Mouse (Mus musculus) heart, postnatal 10 days (tissue): ENCODE measurements around the gene Lrig2. TPM values are rescaled to one million over a fixed set of nuclear protein-coding genes. Genes with fewer than 3 reads are reported as not detected.
"Not testable (repeated sequence)": the region's sequence is repeated elsewhere in the genome, so short reads cannot be mapped to it uniquely, and the experiment has no call there.

Experiments
- DNase-seq, 2 experiments: peaks; one replicate each; pipeline ENCODE4 v3.0.0; 2021
- intact Hi-C: fragments of 180-260 bp; cut with DNase I; formaldehyde crosslinking; loops from one replicate; pipeline ENCODE4 v1.15.1; 2025
- total RNA-seq, 2 experiments: library from RNA; stranded (reverse); gene quantifications; 2 replicates each; pipeline ENCODE4 v1.2.3; 2021

The Lrig2 gene
- total RNA-seq, 2 experiments from 2014 or later = 14.2 TPM

DNA sequence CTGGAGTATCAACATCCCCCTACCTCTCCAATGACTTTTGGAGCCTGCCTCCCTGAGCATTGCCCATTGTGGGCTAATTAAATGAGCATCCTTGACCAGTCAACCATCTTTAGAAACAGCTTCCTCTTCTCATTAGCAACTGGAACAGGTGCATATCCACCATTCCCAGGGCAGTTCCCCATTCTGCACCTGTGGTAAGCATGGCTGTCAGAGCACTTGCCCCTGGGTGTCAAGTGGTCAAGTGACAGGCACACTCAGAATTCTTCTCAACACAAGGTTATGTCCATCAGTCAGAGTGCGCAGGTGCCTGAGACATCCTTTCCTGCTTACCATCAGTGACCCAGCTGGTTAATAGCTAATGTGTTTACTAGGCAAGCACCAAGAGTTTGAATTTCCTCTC is 72.9 kb downstream of the Lrig2 start:
- no peak for DNase-seq
- intact Hi-C loops = no loop called here

DNA sequence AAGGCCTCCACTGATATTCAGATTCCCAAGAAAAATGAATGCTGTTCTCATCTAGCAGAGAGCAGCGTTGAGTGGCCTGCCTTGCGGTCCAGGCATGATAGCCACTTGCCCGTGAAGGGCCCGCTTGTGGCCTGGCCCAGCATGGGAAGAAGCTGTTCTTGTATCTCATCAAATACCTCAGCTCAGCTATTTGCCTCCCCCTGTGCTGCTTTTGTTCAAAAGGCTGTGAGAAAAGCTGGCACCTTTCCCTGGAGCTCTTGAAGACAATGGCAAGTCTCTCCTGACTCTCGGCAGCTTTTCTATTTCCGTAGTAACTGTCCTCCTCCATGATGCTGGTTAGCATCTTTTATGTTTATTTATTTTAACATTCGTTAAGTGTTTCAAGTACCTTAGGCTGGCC is 74.1 kb downstream of the Lrig2 start:
- intact Hi-C loops = no loop called here
- DNase-seq = no peak

DNA sequence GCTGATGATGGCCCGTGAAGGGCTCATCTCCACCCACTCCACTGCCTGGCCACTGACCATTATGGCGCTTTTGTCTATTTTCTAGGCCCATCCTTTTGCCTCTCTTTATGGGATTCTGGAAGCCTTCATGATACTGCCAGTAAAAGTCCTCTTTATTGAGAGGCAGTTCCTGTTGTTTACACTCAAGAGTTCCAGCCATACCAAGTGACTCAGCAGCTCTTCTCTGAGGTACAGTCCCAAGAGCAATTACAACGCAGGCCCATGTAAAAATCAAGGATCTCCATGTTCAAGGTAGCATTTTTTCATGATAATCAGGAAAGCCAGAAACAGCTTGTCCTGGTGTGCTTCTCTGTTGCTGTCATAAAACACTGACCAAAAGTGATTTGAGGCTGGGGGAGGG is 75.8 kb downstream of the Lrig2 start:
- intact Hi-C loops = no loop called here
- DNase-seq = no peak

DNA sequence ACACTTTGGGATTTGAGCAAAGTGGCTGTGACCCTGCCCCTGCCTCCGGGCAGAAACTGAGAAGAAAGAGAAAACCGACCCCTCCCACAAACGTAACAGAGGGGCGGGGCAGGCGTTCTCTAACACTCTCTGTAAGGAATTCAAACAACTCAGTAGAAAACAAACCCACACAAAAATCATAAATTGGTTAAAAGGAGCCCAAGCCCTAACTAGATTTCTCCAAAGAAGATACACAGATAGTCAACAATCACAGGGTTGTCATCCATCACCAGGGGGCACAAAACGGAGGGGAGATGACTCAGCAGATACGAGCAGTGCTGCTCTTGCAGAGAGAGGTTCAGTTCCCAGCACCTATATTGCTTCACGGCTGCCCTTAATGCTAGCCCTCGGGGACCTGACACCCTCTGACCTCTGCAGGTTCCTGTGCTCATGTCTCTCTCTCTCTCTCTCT is 77.4 kb downstream of the Lrig2 start:
- peak in 1 of 2 experiments; percentile 36 for DNase-seq
- intact Hi-C loops = no loop called here

DNA sequence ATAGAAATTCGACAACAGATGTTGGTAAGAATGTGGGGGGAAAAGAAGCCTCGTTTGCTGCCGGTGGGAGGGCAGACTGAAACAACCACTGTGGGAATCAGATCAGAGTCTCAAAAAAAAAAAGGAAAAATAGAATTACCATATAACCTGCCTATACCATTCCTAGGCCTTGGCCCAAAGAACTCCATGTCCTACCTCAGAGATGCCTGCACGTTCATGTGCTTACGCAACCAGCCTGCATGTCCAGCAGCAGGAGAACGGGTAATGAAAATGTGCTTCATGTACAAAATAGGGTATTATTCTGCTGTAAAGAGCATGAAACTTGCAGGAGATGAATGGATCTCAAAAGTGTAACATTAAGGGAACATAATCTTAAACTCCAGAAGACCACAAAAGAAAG is 79.1 kb downstream of the Lrig2 start:
- DNase-seq = no peak
- intact Hi-C loops = no loop called here

DNA sequence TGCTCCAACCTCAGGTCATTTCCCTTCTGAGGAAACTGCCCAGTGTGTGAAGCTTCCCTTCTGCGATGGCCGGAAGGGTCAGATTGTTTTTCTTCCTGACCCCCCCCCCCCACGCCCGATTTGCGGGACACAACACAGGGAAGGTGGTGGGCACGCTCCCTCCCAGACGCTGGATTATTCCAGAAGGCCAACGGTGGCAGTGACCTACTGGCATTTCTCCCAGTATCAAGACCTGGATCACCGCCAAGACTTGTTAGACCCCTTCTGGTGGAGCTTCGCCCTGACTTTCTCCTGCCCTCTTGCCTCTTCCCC is 79.9 kb downstream of the Lrig2 start:
- DNase-seq = peak; percentile 64 to 75
- intact Hi-C loops = no loop called here

DNA sequence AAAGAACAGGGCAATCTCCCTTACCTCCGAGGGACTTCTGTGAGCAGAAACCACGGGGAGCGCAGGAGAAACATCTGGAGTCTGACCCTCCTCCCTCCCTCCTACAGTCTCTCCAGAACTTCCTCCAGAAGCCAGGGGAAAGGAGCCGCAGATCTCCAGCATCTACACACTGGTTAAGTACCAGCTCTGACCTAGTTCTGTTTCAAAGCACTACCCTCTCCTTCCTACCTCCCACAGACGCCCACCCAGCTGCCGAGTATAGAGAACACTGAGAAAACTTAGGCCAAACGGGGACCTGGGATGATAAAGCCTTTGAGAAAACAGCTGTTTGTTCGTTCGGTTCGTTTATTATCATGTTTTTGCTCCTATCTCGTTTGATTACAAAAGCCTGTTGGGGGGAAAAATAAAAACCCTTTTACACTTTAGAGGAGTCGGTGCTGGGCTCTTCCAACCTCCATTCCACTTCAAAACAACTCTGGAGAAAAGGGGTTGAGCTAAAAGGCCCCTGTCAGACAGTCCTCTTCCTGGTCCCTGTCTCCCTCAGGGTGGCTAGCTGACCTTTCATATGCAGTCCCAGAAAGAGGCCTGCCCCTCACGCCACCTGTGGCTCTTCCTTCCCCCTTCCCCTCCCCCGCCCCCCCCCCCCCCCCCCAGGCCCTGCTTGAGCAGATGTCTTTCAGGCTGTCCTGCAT is 80.4 kb downstream of the Lrig2 start:
- intact Hi-C loops = no loop called here

DNA sequence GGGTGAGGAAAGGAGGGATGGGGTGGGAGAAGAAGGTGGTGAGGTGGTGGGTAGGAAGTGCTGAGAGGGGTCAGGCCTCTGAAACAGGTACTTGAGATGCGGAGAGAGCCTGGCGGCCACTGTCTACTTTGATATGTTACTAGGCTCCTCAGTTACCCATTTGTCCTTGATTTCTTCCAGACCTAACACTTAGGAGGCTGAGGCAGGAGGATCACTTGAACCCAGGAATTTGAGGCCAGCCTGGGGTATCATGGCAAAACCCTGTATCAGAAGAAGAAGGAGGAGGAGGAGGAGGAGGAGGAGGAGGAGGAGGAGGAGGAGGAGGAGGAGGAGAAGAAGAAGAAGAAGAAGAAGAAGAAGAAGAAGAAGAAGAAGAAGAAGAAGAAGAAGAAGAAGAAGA is 84.4 kb downstream of the Lrig2 start:
- intact Hi-C loops, DNase-seq: not testable (repeated sequence)

More for the DNA sequence above, 80.4 kb downstream of the Lrig2 start:
- peak; percentile 37 to 53 for DNase-seq

DNA sequence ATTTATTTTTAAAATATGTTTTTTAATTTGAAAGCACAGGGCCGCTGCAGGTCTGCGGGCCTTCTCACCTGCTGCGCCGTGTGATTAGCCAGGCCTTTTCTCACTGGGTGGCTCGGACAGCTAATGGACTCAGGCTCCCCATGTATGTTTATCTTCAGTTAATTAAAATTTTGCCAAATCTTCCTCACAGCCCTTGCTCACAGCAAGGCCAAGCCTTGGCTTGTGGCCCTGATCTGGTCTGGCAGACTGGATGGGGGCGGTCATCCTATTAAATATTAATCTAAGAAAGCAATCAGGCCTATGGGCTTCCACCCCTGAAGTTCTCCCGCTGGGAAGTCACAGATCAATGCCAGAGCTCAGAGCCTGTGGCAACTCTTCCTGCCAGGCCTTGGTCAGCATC is 87.4 kb downstream of the Lrig2 start:
- intact Hi-C loops = no loop called here
- no peak for DNase-seq

DNA sequence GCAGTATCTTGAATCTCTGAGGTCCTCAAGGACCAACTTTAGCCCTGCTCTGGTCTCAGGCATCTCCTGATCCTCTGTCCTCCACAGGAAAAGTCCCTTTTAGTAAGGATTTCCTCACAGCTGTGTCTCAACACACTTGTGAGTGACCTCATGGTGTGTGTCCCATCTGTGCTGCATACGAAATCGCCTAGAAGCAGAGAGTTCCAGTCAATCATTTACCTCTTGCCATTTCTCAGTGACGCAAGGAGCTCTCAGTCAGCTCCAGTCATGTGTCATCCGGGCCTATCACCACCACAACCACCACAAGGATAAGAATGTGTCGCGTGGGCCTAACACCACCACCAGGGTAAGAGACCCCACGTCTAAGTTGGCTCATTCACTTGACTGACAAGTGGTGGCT is 90.8 kb downstream of the Lrig2 start:
- intact Hi-C loops = no loop called here
- DNase-seq = no peak

DNA sequence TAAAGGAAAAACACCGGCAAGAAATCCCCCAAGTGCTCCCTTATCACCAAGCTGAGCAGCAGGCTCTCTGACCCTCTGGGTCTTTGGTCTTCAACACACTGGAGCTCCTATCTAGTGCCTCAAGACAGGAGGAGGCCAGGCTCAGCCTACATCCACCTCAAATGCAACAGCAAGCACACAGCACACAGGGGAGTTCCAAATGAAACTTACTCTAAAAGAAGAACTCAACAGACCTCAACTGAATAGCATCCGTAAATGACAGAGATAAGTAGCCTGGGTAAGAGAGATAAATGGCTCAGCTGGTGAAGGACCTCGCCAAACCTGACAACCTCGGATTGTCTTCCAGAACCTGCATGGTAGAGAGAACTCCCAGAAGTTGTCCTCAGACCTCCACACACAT is 91.7 kb downstream of the Lrig2 start:
- DNase-seq = no peak
- intact Hi-C loops = no loop called here

DNA sequence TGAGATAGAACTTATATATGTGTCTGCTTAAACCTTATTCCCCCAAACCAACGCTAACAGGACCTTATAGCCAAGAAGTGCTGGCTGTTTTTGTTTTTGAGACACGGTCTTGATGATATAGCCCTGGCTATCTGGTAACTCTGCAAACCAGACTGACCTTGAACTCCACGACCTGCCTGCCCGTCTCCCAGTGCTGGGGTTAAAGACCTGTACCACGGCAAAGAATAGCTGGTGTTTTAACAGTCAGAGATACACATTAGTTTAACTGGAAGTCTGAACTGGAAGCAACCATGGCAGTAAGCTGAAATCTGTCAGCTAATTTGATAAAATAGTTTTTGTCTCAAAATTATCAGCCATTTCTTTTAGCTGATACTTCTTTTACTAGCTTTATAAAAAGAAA is 94.9 kb downstream of the Lrig2 start:
- no peak for DNase-seq
- intact Hi-C loops = no loop called here

DNA sequence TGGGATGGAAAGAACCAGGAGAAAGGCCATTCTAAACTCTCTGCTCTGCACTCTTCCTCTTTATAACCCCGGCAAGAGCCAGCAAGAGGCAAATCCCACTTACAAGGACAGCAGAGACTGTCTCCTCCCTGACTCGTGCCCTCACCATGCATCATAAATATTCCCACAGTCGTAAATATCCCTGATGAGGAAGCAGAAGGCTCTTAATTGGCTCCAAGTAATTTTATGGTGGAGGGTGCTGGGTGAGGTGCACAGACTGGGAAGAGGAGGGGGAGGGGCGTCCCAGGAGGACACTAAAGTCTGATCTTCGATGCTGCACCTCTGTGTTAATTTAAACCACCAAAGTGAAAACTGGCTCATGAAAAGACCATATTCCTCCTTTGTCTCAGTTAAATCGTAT is 99.2 kb downstream of the Lrig2 start:
- intact Hi-C loops = no loop called here

DNA sequence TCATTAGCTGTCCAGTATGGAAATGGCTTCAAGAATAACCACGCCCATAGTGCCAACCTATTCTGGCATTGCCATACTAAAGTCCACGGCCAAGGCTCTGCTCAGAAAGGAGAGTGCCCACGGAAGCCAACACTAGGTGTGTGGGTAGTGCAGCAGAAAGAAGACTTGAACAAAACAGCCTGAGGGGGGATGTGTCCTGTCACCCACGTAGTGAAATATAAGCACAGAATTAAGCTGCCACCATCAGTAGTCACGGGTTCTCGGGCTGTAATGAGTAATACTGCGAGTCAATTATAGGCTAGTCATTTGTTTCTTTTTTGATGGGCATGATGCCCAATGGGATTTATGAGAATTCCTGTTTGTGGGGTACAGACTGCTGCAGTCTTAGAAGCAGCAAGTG is 104.2 kb downstream of the Lrig2 start:
- intact Hi-C loops = no loop called here
- no peak for DNase-seq

More for the DNA sequence above, 99.2 kb downstream of the Lrig2 start:
- DNase-seq = no peak

DNA sequence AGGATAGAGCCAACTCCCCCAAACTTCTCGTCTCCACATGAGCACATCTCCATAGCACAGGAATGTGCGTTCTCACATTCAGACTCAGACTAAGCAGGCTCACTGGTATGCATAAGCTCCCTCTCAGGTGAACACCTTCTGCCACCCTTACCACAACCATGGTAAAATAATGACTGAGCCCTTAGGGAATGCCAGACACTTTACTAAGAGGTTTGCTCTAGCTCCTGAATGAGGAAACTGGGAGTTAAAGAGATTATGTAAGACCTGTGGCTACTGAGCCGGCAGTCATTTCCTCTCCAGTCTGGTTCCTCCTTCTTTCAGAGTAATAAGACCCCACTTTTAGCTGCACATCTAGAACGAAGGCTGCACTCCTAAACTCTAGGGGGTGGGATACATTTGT is 108.1 kb downstream of the Lrig2 start:
- DNase-seq = no peak
- intact Hi-C loops = no loop called here

DNA sequence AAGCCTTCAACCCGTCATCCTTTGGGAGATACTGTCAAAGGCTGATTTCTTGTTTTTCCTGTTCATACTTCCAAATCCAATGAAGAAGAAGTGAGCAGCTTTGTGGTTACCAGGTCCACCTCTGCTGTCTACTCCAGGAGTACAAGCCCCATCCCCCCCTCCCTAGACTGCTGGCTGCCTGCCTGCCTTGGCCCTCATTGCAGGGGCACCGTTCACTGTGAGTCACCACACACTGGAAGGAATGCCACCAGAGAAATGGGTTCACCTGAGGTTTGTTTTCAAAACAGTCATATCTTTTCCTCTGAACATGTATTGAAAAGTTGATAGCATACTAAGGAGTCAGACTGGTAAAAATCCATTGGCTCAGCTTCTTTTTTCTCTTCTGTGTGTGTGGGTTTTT is 110.5 kb downstream of the Lrig2 start:
- intact Hi-C loops = no loop called here
- DNase-seq = no peak

DNA sequence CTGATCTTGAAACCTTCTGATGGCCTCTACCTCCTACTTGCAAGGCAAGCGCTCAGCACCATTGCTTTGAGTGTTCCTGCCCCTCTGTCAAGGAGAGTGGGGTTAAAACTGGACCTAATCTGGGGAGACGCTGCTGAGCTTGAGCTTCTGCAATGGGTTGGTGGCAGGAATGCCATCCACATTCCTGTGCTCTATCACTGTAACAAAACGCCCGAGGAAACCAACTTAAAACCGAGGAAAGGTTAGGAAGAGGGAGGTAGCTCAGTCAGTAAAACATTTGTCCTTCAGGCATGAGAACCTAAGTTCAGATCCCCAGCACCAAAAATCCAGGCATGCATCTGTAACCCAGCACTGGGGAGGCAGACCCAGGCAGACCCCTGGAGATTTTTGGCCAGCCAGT is 111.6 kb downstream of the Lrig2 start:
- intact Hi-C loops = no loop called here
- no peak for DNase-seq

DNA sequence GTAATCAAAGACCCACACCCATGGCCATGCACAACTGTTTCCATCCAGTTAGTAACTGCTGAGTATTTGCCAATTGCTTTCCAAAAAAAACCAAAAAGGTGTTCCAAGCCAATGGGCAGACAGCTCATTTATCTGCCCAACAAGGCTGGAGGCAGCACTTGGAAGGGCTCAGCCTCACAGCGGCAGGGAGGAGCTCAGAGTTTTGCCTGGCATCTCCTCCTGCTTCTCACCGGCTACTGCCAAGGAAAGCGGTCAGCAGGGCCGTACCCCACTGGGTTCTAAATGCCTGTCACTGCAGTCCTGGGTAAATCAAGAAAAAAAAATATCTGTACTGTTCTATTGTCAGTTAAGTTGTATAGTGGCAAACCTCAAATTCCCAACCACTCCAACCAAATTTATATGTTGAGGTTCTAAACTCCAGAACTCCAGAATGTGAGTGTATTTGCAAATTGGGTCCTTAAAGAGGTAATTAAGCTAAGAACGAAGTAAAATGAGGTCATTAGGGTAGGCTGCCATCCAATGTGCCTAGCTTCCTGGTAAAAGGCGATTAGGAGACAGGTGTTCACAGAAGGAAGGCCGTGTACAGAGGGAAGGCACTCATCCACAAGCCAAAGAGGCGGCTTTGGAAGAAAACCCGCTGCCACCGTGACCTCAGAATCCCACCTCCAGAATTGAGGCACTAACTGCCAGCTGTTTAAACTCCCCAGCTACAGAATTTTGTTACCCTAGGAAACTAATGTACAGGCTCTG is 112.2 kb downstream of the Lrig2 start:
- no peak for DNase-seq
- intact Hi-C loops = no loop called here

DNA sequence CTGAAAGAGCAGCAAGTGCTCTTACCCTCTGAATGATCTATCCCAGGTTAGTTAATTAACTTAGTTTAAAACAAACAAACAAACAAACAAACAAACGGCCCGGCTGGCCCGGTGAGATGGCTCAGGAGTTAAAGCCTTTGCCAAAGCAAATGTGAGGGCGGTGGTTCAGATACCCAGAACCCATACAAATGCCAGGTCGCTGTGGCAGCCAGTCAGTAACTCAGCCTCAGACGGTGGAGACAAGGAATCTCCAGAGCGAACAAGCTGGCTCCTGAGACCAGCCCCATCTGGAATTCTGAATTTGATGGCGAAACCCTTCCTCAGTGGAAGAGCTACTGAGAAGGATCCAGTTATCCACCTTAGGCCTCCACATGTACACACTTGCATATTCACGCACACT is 114.4 kb downstream of the Lrig2 start:
- intact Hi-C loops = no loop called here

DNA sequence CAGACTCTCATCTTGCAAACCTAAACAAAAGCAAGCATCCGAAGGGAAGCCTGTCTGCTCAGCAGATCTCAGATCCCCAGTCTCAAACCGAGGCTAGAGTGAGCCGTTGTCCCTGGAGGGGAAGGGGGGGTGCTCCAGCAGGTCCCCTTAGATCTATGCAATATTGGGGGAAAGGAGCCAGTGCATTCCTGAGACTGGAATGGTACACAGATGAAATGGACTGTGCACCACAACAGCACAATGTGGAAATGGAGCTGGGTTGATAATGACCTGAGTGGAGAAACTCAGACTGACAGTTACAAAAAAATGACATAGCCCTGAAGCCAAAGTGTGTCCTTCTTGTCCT is 115.0 kb downstream of the Lrig2 start:
- no peak for DNase-seq
- intact Hi-C loops = no loop called here

More for the DNA sequence above, 114.4 kb downstream of the Lrig2 start:
- no peak for DNase-seq

DNA sequence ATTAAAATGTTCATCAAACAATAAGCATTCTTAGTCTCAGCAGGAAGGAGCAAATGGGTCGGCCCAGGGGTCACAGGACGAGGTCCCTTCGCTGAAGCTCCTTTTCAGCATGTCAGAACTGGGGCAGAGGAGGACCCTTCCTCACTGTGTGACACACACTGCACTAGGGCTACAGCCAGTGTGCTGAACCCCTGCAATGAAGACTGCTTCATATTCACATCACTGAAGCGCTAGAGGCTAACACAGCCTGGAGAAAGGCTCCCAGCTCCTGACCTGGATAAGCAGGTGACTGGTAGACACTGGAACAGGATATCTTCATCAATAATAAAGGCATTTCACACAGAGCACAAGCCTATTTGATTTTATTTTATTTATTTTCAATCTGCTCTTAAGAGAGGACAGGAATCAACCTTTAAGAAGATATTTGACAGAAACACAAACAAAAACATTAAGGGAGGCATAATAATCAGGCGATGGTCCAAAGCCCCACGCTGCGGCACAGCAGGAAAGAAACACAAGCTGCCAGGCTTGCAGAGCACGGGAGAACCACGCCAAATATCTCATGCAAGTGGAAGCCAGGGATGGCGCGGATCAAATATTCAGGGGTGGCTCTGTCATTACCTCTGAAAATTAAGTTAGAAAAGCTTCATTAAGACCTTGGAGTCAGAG is 115.5 kb downstream of the Lrig2 start:
- DNase-seq = no peak
- intact Hi-C loops = no loop called here

DNA sequence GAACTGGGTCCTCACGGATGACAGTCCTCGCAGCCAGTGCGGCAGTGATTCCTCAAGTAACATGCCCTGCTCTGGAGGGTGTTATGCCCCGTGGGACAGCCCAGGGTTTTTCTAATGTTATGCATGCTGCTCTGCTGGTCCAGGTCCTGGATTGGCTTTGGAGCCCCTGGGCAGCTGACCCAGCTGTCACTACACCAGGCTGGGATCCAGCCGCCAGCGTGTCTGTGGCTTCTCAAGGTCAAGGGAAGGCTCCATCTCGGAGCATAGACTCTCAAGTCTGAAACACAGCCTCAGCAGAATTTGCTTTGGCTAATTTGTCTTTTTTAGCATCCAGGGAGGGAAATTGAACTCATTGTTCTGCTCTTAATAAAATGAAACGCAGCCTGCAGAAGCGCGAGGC is 121.6 kb downstream of the Lrig2 start:
- peak; percentile 54 to 55 for DNase-seq
- intact Hi-C loops = no loop called here
